Mouse (Mus musculus) CD8-positive naive resting alpha-beta T cell, adult 57 days (primary cell): Measurements from ENCODE around the gene Ptpn3. TPM values are rescaled to one million over a fixed set of nuclear protein-coding genes. Genes with fewer than 3 reads are reported as not detected.

Source experiments
- total RNA-seq: library from RNA; stranded (reverse); gene quantifications from one replicate; pipeline ENCODE4 v1.2.4, GENCODE M21; 2023

The Ptpn3 gene
- total RNA-seq = 0.09 TPM

GRCm38 (mm10) chr4:57301410-57302313 lies at the start of gene Ptpn3:
Gene Ptpn3, minus strand, starts transcription at chr4:57301837.

GRCm38 (mm10) chr4:57143026-57143937 lies 158.4 kb downstream of the Ptpn3 start, which contains the start of gene Epb41l4b:
Gene Epb41l4b, minus strand, starts transcription at chr4:57143437.

Other genes with a start within 250 kb of the Ptpn3 start
- not detected for gene Epb41l4b, start 158.4 kb downstream of the Ptpn3 start, total RNA-seq
- gene Palm2, start 132.4 kb upstream of the Ptpn3 start, total RNA-seq = not detected